Mouse (Mus musculus): ENCODE measurements around the gene Serpinb6d. TPM values are rescaled to one million over a fixed set of nuclear protein-coding genes. Genes with fewer than 3 reads are reported as not detected.

The Serpinb6d gene
- polyA plus RNA-seq (2015; fragmentation: Nextera tagmentation; extraction: Ambion mirVana) = not detected in 2 replicates

DNA sequence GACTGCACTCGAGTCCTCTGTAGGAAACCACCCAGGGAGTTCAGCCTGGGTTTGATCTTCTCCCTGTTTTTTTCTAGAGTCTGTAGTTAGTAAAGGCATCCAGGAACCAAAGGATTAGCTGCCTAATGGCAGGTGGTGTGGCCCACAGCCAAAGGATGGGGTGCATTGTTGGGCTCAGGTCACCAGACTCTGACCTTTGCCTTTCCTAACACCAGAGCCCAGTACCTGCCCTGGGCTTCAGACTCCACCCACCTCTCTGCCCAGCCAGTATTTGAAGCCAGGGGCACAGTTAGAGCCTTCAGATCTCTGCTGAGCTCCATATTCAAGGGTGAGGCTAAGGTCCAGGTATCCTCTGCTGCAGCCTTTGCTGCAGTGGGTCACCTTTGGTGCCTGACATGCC, at the start of gene Serpinb6d:
Gene Serpinb6d, plus strand, starts transcription at position 301 of the 400 bp plus-strand sequence.
- no peak for ATAC-seq

DNA sequence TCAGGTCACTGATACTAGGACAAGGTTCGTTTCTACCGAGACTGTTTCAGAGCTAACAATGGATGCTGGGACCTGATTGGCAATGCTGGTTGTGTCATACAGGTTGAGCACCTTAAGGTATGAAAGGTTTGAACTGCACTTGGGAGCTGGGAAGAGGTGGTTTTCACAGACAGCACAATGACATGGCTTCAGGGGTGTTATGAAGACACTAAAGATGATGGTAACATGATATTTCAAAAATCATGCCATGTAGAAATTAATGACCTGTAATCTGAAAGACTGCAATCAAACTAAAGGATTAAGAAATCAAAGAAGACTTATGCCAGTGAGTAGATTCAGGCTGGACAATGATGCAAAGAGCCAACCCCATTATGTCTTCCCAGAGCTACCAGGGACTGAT, 38.3 kb upstream of the Serpinb6d start:
- Histone ChIP-seq H3K36me3 (ENCODE audit: control insufficient read depth, insufficient read depth) (no peaks in the 10 kb centered on the region), H3K4me3 (ENCODE audit: low read depth, low read length) (no peak overlapping the region), H3K4me2 (replicated peaks; ENCODE audit: low read depth) (no peak overlapping the region), H3K27me3 (replicated peaks; ENCODE audit: control insufficient read depth, insufficient read depth, low read length) (no peaks in the 10 kb centered on the region), H3K4me1 (replicated peaks; ENCODE audit: control insufficient read depth, insufficient read depth, low read length) (no peaks in the 10 kb centered on the region), H3K9me3 (ENCODE audit: control insufficient read depth) (no peaks in the 10 kb centered on the region), H3K9ac (ENCODE audit: low read depth, low read length) (no peak overlapping the region), H3K27ac (ENCODE audit: low read depth, low read length) (no peak overlapping the region)
- ATAC-seq = no peak
- no peak for TF ChIP-seq CTCF (IDR thresholded peaks at IDR 0.05; ENCODE audit: low read depth)
- 88% methylated on average over 2 of the region's 2 CpGs for WGBS

More for the DNA sequence above, at the start of gene Serpinb6d:
- Histone ChIP-seq H3K9me3 (ENCODE audit: control insufficient read depth) (no peaks in the 10 kb centered on the region), H3K9ac (ENCODE audit: low read depth, low read length) (no peak within 1 kb of the TSS), H3K27me3 (replicated peaks; ENCODE audit: control insufficient read depth, insufficient read depth, low read length) (no peaks in the 10 kb centered on the region), H3K27ac (ENCODE audit: low read depth, low read length) (no peak within 1 kb of the TSS), H3K4me2 (replicated peaks; ENCODE audit: low read depth) (no peak within 1 kb of the TSS), H3K4me1 (replicated peaks; ENCODE audit: control insufficient read depth, insufficient read depth, low read length) (no peaks in the 10 kb centered on the region), H3K36me3 (ENCODE audit: control insufficient read depth, insufficient read depth) (no peaks in the 10 kb centered on the region), H3K4me3 (ENCODE audit: low read depth, low read length) (no peak within 1 kb of the TSS)
- 55% methylated on average over 1 of the region's 1 CpGs for WGBS
- TF ChIP-seq CTCF (IDR thresholded peaks at IDR 0.05; ENCODE audit: low read depth) = no peak

DNA sequence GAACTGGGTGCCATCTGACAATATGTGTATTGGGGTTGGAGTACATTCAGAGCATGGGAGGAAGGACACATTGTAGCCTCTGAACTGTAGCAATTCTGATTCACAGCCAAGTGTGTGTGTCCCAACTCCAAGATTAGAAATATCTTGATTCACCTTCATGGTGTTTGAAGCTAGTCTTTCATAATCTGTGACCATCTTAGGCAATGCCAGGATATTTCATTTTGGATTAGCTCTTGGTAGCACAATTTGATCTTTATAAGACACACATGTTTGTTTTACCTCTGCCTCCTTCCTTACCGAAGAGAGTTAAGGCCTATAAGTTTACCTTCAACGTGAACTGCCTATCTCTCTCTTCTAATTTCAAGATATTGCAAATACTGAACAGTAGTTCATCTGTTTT, 18.7 kb upstream of the Serpinb6d start:
- Histone ChIP-seq H3K9ac (ENCODE audit: low read depth, low read length) (no peak overlapping the region), H3K27ac (ENCODE audit: low read depth, low read length) (no peak overlapping the region), H3K9me3 (ENCODE audit: control insufficient read depth) (no peaks in the 10 kb centered on the region), H3K4me2 (replicated peaks; ENCODE audit: low read depth) (no peak overlapping the region), H3K27me3 (replicated peaks; ENCODE audit: control insufficient read depth, insufficient read depth, low read length) (no peaks in the 10 kb centered on the region), H3K4me3 (ENCODE audit: low read depth, low read length) (no peak overlapping the region), H3K4me1 (replicated peaks; ENCODE audit: control insufficient read depth, insufficient read depth, low read length) (no peaks in the 10 kb centered on the region), H3K36me3 (ENCODE audit: control insufficient read depth, insufficient read depth) (no peaks in the 10 kb centered on the region)
- no peak for ATAC-seq
- WGBS = 70% methylated on average over 2 of the region's 2 CpGs
- no peak for TF ChIP-seq CTCF (IDR thresholded peaks at IDR 0.05; ENCODE audit: low read depth)

DNA sequence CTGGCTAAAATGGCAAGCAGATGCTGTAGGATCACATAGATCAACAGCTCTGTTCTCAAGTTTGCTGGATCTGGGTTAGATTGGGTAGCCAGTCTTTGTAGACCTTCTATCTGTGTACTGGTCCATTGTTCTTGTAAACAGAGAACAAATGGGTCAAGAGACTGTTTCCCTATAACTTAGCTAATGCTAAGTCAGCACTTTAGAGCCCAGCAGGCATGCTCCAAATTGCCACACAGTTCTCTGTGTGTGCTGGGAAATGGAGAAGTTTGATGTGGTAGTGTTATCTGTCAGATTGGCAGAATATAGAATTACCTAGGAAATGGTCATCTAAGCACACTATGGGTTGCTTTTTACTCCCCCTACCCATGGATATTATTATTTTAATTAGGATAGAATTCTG, 1.3 kb downstream of the Serpinb6d start:
- TF ChIP-seq CTCF (IDR thresholded peaks at IDR 0.05; ENCODE audit: low read depth) = no peak
- Histone ChIP-seq H3K27ac (ENCODE audit: low read depth, low read length) (no peak overlapping the region), H3K36me3 (ENCODE audit: control insufficient read depth, insufficient read depth) (no peaks in the 10 kb centered on the region), H3K4me3 (ENCODE audit: low read depth, low read length) (no peak overlapping the region), H3K4me1 (replicated peaks; ENCODE audit: control insufficient read depth, insufficient read depth, low read length) (no peaks in the 10 kb centered on the region), H3K9ac (ENCODE audit: low read depth, low read length) (no peak overlapping the region), H3K27me3 (replicated peaks; ENCODE audit: control insufficient read depth, insufficient read depth, low read length) (no peaks in the 10 kb centered on the region), H3K4me2 (replicated peaks; ENCODE audit: low read depth) (no peak overlapping the region), H3K9me3 (ENCODE audit: control insufficient read depth) (no peaks in the 10 kb centered on the region)
- ATAC-seq = no peak

DNA sequence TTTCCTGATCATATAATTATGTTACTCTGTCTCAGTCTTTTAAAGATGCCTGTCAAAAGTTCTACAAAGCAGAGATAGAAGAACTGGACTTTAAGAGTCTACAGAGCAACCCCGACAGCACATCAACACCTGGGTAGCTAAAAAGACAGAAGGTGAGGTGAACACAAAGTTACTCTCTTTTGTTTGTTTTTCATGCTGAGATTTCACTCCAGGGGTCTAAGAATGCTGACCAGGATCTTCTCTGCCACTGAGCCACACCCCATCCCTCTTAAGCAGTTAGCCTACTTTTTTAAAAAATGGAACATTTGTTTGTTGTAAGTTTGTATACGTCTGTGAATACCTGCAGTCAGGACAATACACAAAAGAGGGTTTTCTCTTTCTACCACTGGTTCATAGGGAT, 59.1 kb downstream of the Serpinb6d start:
- no peak overlapping the region for H3K4me2 ChIP-seq (replicated peaks; ENCODE audit: low read depth)
- no peak overlapping the region for H3K4me3 ChIP-seq (ENCODE audit: low read depth, low read length)
- H3K9me3 ChIP-seq (ENCODE audit: control insufficient read depth) = no peaks in the 10 kb centered on the region
- WGBS = 66% methylated on average over 2 of the region's 2 CpGs
- H3K9ac ChIP-seq (ENCODE audit: low read depth, low read length) = no peak overlapping the region
- no peaks in the 10 kb centered on the region for H3K27me3 ChIP-seq (replicated peaks; ENCODE audit: control insufficient read depth, insufficient read depth, low read length)
- no peaks in the 10 kb centered on the region for H3K36me3 ChIP-seq (ENCODE audit: control insufficient read depth, insufficient read depth)
- no peak for ATAC-seq
- no peak for TF ChIP-seq CTCF (IDR thresholded peaks at IDR 0.05; ENCODE audit: low read depth)
- no peaks in the 10 kb centered on the region for H3K4me1 ChIP-seq (replicated peaks; ENCODE audit: control insufficient read depth, insufficient read depth, low read length)
- H3K27ac ChIP-seq (ENCODE audit: low read depth, low read length) = no peak overlapping the region

Other genes with a start within 250 kb of the Serpinb6d start
- not detected in 2 replicates for gene Serpinb9g, start 176.6 kb upstream of the Serpinb6d start, polyA plus RNA-seq (2015; fragmentation: Nextera tagmentation; extraction: Ambion mirVana)
- gene Serpinb6e, start 182.0 kb downstream of the Serpinb6d start, polyA plus RNA-seq (2015; fragmentation: Nextera tagmentation; extraction: Ambion mirVana) = not detected in 2 replicates
- gene Serpinb6c, start 244.3 kb downstream of the Serpinb6d start, polyA plus RNA-seq (2015; fragmentation: Nextera tagmentation; extraction: Ambion mirVana) = 0.09 TPM in 1 of 2 replicates, not detected in the other